Mouse (Mus musculus): Measurements from ENCODE around the gene Gm17018. TPM values are rescaled to one million over a fixed set of nuclear protein-coding genes. Genes with fewer than 3 reads are reported as not detected.

Gm17018 gene
- polyA plus RNA-seq (2012; rRNA removed; ENCODE audit: low replicate concordance) = 6.8 and 7.2 TPM in 2 replicates

GRCm38 (mm10) chr19:45560153-45560890 is at the start of gene Gm17018, which contains the start of gene Poll:
Gene Gm17018, plus strand, starts transcription at chr19:45560615.
Gene Poll, minus strand, starts transcription at chr19:45560531.

Other genes starting within 250 kb of the Gm17018 start
- 8.6 and 16.1 TPM in 2 replicates for gene Btrc, start 196.9 kb upstream of the Gm17018 start, polyA plus RNA-seq (2012; rRNA removed; ENCODE audit: low replicate concordance)
- 13.3 and 14.2 TPM in 2 replicates for gene Poll, start 84 bp upstream of the Gm17018 start, polyA plus RNA-seq (2012; rRNA removed; ENCODE audit: low replicate concordance)
- 125 and 143 TPM in 2 replicates for gene Fbxw4, start 99.7 kb downstream of the Gm17018 start, polyA plus RNA-seq (2012; rRNA removed; ENCODE audit: low replicate concordance)
- not detected in 2 replicates for gene Fgf8, start 182.3 kb downstream of the Gm17018 start, polyA plus RNA-seq (2012; rRNA removed; ENCODE audit: low replicate concordance)
- 26.0 and 64.5 TPM in 2 replicates for gene Npm3, start 189.0 kb downstream of the Gm17018 start, polyA plus RNA-seq (2012; rRNA removed; ENCODE audit: low replicate concordance)
- gene Mgea5, start 223.2 kb downstream of the Gm17018 start, polyA plus RNA-seq (2012; rRNA removed; ENCODE audit: low replicate concordance) = 16.8 and 29.1 TPM in 2 replicates

Data from mammary gland, adult 2 months (tissue).